Mouse (Mus musculus): ENCODE results near the gene Cyba.

DNA sequence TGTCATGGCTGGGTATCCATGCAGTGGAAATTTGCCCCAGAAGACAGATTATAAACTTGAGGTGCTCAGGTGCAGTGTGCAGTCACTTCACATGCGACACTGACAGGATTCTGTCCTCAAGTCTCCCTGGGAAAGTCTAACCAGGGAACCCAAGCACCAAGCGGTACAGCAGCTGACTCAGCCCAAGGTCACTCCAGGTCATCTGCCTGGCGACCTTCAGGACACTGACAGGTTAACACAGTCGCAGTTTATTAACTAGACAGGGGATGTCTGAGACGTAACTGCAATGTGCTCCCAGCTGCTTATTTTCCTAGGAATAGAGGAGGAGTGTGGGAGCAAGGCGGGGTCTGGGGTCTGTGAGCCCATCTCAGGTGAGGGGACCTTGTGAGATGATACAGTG is 36.7 kb upstream of the Cyba start:
- TF ChIP-seq CTCF (IDR thresholded peaks at IDR 0.05; ENCODE audit: low read depth, low read length) (no peak), POLR2AphosphoS5 (IDR thresholded peaks at IDR 0.05; ENCODE audit: insufficient replicate concordance, low read depth, low read length) (no peak)

All from G1E (cell line).